Mouse (Mus musculus): ENCODE results near the gene Cox5a. TPM values are rescaled to one million over a fixed set of nuclear protein-coding genes. Genes with fewer than 3 reads are reported as not detected.
A peak's percentile ranks its signal among the peaks of the same experiment; 100 is the strongest.

Cox5a gene
- 673 and 729 TPM in 2 replicates for polyA plus RNA-seq (2015; fragmentation: Nextera tagmentation; extraction: Ambion mirVana)

DNA sequence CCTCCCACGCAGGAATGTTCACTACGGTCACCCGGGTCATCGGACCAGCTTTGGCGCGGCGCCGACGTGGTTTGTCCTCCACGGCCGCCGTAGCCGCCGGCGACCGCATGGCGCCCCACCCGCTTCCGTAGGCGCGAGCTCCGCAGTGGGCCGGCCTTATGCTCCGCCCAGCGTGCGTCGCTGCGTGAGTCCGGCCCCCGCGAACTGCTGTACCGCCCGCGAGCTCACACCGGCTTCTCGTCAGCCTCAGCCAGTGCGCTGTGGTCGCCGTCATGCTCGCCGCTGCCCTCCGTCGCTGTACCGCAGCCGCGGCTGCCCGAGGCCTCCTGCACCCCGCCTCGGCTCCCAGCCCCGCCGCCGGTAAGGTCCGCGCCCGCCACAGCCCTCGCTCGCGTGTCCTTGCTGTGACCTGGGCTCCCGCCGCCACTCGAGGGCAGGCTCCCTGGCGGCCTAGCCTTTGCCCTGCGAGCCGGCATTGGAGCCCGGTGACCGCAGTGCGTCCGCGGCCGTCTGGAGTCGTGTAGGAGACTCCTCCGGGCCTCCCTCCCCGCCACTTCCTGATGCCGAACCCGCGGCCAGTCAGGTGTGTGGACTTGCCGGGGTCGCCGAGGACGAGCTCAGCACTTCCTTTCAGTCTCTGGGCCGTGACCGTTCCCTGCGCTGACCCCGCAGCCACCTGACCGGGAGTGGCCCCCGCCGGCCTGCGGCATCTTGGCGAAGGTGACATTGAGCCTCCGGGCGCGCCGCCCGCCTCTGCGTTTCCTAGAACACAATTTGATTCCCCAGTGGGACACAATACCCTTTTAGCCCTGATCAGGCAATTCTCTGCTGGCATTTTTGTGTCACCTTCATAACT is at the start of gene Cox5a:
Cox5a (plus strand) TSS at position 219 of the 856 bp plus-strand sequence.
- Histone ChIP-seq H3K36me3 (no peaks in the 10 kb centered on the region), H3K27me3 (no peaks in the 10 kb centered on the region), H3K4me1 (peaks cover 32% of the 10 kb centered on the region), H3K27ac (peak within 1 kb of the TSS; percentile 95), H3K4me2 (peak within 1 kb of the TSS; percentile 70), H3K9me3 (replicated peaks) (no peaks in the 10 kb centered on the region), H3K9ac (peak within 1 kb of the TSS; percentile 94), H3K4me3 (replicated peaks) (peak within 1 kb of the TSS; percentile 88)
- ATAC-seq (replicated peaks; ENCODE audit: low FRiP score) = peak; percentile 98
- under 1% methylated on average over 94 of the region's 95 CpGs for WGBS

DNA sequence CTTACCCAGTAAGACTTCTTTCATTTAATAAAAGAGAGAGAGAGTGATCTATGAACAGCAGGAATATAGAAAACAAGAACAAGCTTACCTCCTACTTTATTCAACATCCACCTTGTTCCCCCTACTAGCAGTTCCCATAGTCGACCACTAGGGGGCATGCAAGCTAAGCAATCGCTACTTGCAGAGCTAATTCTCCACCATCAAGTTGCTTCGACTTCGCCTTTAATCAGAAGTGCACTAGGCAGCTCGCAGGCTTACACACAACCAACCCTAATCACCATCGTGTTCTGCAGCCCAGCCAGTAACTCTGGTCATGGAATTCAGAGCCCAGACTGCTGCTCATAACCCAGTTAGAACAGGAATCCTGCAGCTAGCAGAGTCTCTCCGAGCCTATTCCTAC is 35.3 kb upstream of the Cox5a start:
- no peak overlapping the region for H3K9ac ChIP-seq
- H3K27ac ChIP-seq = no peak overlapping the region
- 13% methylated on average over 7 of the region's 7 CpGs for WGBS
- H3K9me3 ChIP-seq (replicated peaks) = no peaks in the 10 kb centered on the region; the same call in 1 of the 2 replicates
- H3K27me3 ChIP-seq = peaks cover 23% of the 10 kb centered on the region
- H3K4me2 ChIP-seq = no peak overlapping the region
- no peak; the same call in 1 of the 2 replicates for ATAC-seq (replicated peaks; ENCODE audit: low FRiP score)
- no peaks in the 10 kb centered on the region for H3K36me3 ChIP-seq
- no peak overlapping the region for H3K4me3 ChIP-seq (replicated peaks)
- no peaks in the 10 kb centered on the region for H3K4me1 ChIP-seq

- no peak overlapping the region for H3K27ac ChIP-seq
- no peak for ATAC-seq (replicated peaks; ENCODE audit: low FRiP score)
- H3K9me3 ChIP-seq (replicated peaks) = no peaks in the 10 kb centered on the region; the same call in 1 of the 2 replicates
- no peak overlapping the region for H3K9ac ChIP-seq
- H3K27me3 ChIP-seq = peaks cover 23% of the 10 kb centered on the region
- H3K4me3 ChIP-seq (replicated peaks) = no peak overlapping the region
- H3K4me2 ChIP-seq = no peak overlapping the region
- no peaks in the 10 kb centered on the region for H3K4me1 ChIP-seq
- H3K36me3 ChIP-seq = no peaks in the 10 kb centered on the region
- 66% methylated on average over 7 of the region's 7 CpGs for WGBS
Observed at GRCm38 (mm10) chr9:57487807-57488206, 33.3 kb upstream of the Cox5a start.

DNA sequence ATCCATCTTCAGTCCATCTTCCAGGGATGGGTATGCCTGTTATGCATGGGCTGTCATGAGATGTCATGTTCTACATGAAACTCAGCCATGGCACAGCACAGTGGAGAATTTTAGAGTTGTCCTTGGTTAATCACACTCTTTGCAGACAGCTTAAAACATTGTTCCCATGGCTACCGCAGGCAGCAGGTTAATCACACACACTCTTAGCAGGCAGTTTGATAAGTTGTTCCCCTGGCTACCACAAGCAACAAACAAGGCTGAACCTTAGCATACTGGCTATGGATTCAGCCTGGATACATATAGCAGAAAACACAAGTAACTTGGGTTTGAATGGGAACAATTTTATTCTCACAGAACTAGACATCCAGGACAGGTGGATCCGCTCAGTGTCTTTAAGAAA is 27.5 kb upstream of the Cox5a start:
- Histone ChIP-seq H3K4me3 (replicated peaks) (no peak overlapping the region), H3K27me3 (peaks cover 13% of the 10 kb centered on the region), H3K36me3 (no peaks in the 10 kb centered on the region), H3K4me1 (no peaks in the 10 kb centered on the region), H3K9ac (no peak overlapping the region), H3K4me2 (no peak overlapping the region), H3K9me3 (replicated peaks) (no peaks in the 10 kb centered on the region; the same call in 1 of the 2 replicates), H3K27ac (no peak overlapping the region)
- ATAC-seq (replicated peaks; ENCODE audit: low FRiP score) = no peak
- WGBS = 92% methylated on average over 2 of the region's 2 CpGs

GRCm38 (mm10) chr9:57494970-57495369 is 26.1 kb upstream of the Cox5a start:
- no peak for ATAC-seq (replicated peaks; ENCODE audit: low FRiP score)
- Histone ChIP-seq H3K4me1 (no peaks in the 10 kb centered on the region), H3K36me3 (no peaks in the 10 kb centered on the region), H3K4me3 (replicated peaks) (no peak overlapping the region), H3K27me3 (peaks cover 27% of the 10 kb centered on the region), H3K9ac (no peak overlapping the region), H3K4me2 (no peak overlapping the region), H3K9me3 (replicated peaks) (no peaks in the 10 kb centered on the region; the same call in 1 of the 2 replicates), H3K27ac (no peak overlapping the region)

GRCm38 (mm10) chr9:57497236-57497635 is 23.8 kb upstream of the Cox5a start:
- Histone ChIP-seq H3K4me2 (no peak overlapping the region), H3K27ac (no peak overlapping the region), H3K4me1 (peaks cover 13% of the 10 kb centered on the region), H3K4me3 (replicated peaks) (no peak overlapping the region), H3K9me3 (replicated peaks) (no peaks in the 10 kb centered on the region), H3K9ac (no peak overlapping the region), H3K36me3 (no peaks in the 10 kb centered on the region), H3K27me3 (peaks cover 50% of the 10 kb centered on the region)
- WGBS = 59% methylated on average over 5 of the region's 5 CpGs
- ATAC-seq (replicated peaks; ENCODE audit: low FRiP score) = no peak

DNA sequence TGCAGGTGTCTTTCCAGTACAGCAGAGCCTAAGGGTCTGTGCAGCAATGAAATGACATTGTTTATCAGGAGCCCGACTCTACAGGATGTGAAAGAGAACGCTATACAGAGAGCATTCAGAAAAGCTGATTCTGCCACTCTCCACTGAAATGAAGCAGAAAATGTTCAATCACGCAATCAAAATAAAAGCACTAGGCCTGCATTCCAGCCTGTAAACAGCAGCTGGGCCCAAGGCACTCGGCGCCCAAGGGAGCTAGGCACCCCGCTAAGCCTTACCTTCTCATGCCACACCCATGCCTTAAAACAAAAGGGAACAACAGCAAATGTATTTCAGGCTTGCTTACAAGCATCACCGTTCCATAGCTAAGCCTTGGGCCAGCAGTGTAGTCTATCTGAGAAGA is 22.5 kb upstream of the Cox5a start:
- 65% methylated on average over 7 of the region's 7 CpGs for WGBS
- Histone ChIP-seq H3K4me2 (no peak overlapping the region), H3K9me3 (replicated peaks) (no peaks in the 10 kb centered on the region), H3K27ac (no peak overlapping the region), H3K4me1 (peaks cover 26% of the 10 kb centered on the region), H3K27me3 (peaks cover 63% of the 10 kb centered on the region), H3K4me3 (replicated peaks) (no peak overlapping the region), H3K36me3 (no peaks in the 10 kb centered on the region), H3K9ac (no peak overlapping the region)
- no peak for ATAC-seq (replicated peaks; ENCODE audit: low FRiP score)

DNA sequence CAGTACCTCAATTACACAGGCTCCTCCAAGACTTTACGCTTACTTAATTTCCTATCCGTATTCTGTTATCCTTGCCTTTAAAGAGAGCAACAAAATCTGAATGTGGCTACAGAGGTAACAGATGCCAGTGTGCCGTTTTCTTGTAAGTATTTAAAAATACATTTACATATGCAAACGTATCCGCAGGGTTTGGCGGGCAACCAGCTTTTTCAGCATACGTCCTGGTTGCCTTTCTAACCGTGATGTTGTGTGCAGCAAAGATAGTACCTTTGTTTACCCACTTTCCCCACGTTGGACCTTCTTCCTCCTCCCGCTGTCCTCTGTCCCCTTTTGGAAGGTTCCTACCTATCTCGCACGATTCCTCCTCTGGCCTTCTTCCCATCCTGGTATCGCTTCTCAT is 19.6 kb upstream of the Cox5a start:
- peaks cover 54% of the 10 kb centered on the region for H3K4me1 ChIP-seq
- peaks cover 92% of the 10 kb centered on the region for H3K27me3 ChIP-seq
- peak overlapping the region; percentile 52 for H3K4me3 ChIP-seq (replicated peaks)
- ATAC-seq (replicated peaks; ENCODE audit: low FRiP score) = no peak
- H3K4me2 ChIP-seq = peak overlapping the region; percentile 99
- H3K9me3 ChIP-seq (replicated peaks) = no peaks in the 10 kb centered on the region
- H3K27ac ChIP-seq = no peak overlapping the region
- WGBS = 9% methylated on average over 13 of the region's 13 CpGs
- no peaks in the 10 kb centered on the region for H3K36me3 ChIP-seq
- H3K9ac ChIP-seq = no peak overlapping the region

DNA sequence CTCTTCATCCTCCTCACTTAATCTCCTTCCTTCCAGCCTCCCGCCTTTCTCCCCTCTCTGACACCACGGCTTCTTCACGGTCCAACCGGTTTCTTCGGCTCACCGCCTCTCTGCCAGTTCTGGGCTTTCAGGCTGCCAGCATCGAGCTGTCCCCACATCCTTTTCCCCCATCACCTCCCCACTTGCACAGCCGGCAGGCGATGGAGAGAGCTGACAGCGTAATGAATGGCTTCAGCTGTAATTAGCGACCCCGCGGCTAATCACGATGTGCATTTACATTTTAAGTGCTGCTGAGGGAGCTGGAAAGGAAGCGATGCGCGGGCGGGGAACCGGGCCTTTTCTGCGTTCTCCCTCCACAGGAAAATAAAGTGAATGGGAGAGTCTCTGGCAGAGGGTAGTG is 19.2 kb upstream of the Cox5a start:
- WGBS = 2% methylated on average over 20 of the region's 20 CpGs
- ATAC-seq (replicated peaks; ENCODE audit: low FRiP score) = no peak
- Histone ChIP-seq H3K4me2 (peak overlapping the region; percentile 99), H3K9ac (no peak overlapping the region), H3K4me1 (peaks cover 54% of the 10 kb centered on the region), H3K27me3 (peaks cover 92% of the 10 kb centered on the region), H3K36me3 (no peaks in the 10 kb centered on the region), H3K9me3 (replicated peaks) (no peaks in the 10 kb centered on the region), H3K27ac (no peak overlapping the region), H3K4me3 (replicated peaks) (peak overlapping the region; percentile 52)

DNA sequence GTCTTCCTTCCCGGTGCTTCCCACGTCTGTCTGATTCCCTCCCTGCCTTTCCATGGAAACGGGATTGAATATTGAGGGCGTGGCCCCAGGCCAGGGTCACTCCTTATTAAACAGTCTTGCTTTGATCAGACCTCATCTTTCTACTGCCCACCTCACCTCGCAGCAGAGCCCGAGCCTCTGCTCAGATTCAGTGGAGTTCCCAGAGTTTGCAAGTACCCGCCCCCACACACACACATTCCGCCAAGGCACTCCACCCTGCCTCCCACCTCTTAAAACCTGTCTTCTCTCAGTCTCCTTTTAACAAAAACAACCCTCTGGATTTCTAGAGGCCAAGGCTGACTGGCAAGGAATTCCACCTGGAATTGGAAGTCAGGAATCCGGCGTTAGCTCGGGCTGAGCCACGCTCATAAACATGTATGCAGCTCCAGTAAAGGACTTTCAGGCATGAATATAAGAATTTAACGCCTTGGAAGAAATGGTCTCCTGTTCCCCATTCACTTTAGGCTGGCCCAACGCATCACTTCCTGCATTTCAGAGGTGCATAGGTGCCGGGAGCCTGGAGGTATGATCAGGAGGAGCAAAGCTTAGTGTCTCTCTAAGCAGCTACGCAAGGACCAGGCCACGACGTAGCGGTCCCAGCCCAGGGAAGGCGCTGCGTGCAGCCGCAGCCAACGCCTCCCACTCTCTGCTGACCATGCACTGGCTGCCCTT is 18.0 kb upstream of the Cox5a start:
- H3K4me3 ChIP-seq (replicated peaks) = peak overlapping the region; percentile 52
- peaks cover 90% of the 10 kb centered on the region for H3K27me3 ChIP-seq
- peak overlapping the region; percentile 45; the same call in 1 of the 2 replicates for H3K27ac ChIP-seq
- H3K4me2 ChIP-seq = peak overlapping the region; percentile 99
- no peaks in the 10 kb centered on the region for H3K36me3 ChIP-seq
- peak; percentile 31; the same call in 1 of the 2 replicates for ATAC-seq (replicated peaks; ENCODE audit: low FRiP score)
- H3K9me3 ChIP-seq (replicated peaks) = no peaks in the 10 kb centered on the region
- H3K9ac ChIP-seq = no peak overlapping the region
- WGBS = 2% methylated on average over 23 of the region's 23 CpGs
- peaks cover 54% of the 10 kb centered on the region for H3K4me1 ChIP-seq

DNA sequence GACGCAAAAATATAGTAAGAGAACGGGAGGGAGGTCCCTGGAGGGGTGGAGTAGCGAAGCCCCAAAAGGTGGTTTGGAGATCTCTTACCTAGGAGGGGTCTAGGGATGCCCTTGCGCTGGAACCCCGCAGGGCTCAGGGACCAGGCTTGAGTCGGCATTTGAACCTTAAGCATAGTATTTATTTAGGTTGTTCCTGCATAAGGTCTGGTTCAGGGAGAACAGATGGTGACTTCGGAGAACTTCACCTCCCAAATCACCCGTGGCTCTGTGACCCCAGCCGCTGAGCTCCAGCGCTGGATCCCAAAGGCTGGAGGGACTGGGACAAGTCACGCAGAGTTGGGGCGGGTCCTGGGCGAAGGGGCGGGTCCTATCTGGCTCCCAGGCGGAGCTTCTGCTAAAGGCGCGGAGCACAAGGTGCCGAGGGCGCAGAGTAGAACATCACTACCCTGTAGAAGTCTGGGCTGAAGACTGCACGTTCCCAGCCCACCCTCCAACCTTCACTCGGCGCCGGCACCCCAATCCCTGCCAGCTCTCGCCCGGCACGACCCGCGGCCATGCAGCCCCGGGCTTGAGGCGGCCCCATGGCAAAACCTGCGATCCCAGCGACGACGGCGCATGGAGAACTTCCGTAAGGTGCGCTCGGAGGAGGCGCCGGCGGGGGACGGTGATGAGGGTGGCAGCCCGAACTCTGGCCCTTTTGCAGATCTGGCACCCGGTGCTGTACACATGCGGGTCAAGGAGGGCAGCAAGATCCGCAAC is 17.3 kb upstream of the Cox5a start, which contains the start of gene Rpp25:
Rpp25 (plus strand) TSS at position 405 of the 759 bp plus-strand sequence.
- Histone ChIP-seq H3K9ac (peak within 1 kb of the TSS; percentile 33; the same call in 1 of the 2 replicates), H3K9me3 (replicated peaks) (no peaks in the 10 kb centered on the region), H3K27me3 (peaks cover 83% of the 10 kb centered on the region), H3K36me3 (no peaks in the 10 kb centered on the region), H3K4me3 (replicated peaks) (peak within 1 kb of the TSS; percentile 52), H3K27ac (peak within 1 kb of the TSS; percentile 45; the same call in 1 of the 2 replicates), H3K4me1 (peaks cover 54% of the 10 kb centered on the region), H3K4me2 (peak within 1 kb of the TSS; percentile 99)
- ATAC-seq (replicated peaks; ENCODE audit: low FRiP score) = peak; percentile 77
- WGBS = under 1% methylated on average over 46 of the region's 46 CpGs
